Mouse (Mus musculus) E14TG2a.4 (cell line): ENCODE results near the gene Grb10.

Experiments used
- H3K27me3 ChIP-seq: 2 replicates; pipeline ENCODE4 v1.6.1; 2014; ENCODE audit warnings: low read length, control low read depth; ENCODE audit not compliant: insufficient read depth
- H3K36me3 ChIP-seq: 2 replicates; pipeline ENCODE4 v1.6.1; 2014; ENCODE audit warnings: low read length, control low read depth; ENCODE audit not compliant: insufficient read depth
- H3K4me1 ChIP-seq: replicated peaks from 2 replicates; pipeline ENCODE4 v1.6.1; 2014; ENCODE audit warnings: low read depth, low read length, control low read depth
- H3K4me3 ChIP-seq: replicated peaks from 2 replicates; pipeline ENCODE4 v1.5.1; 2014; ENCODE audit warnings: mild to moderate bottlenecking, low read length
- H3K9me3 ChIP-seq: 2 replicates; pipeline ENCODE4 v1.6.1; 2014; ENCODE audit warnings: low read length, control low read depth
- CTCF ChIP-seq: conservative IDR thresholded peaks from 2 replicates; pipeline ENCODE4 v1.5.1; 2014; ENCODE audit warnings: low read length
- NANOG ChIP-seq: IDR thresholded peaks from 2 replicates; pipeline ENCODE4 v1.6.1; 2014; ENCODE audit warnings: borderline replicate concordance, low read length, mixed read lengths
- POU5F1 ChIP-seq: IDR thresholded peaks from 2 replicates; pipeline ENCODE4 v1.6.1; 2014; ENCODE audit warnings: low read length, borderline replicate concordance

The Grb10 gene

GRCm38 (mm10) chr11:12048135-12048534 lies 9.7 kb upstream of the Grb10 start:
- Histone ChIP-seq H3K36me3 (no peaks in the 10 kb centered on the region), H3K4me3 (no peak overlapping the region), H3K27me3 (peaks cover 39% of the 10 kb centered on the region), H3K4me1 (no peaks in the 10 kb centered on the region), H3K9me3 (no peaks in the 10 kb centered on the region)
- no peak for TF ChIP-seq CTCF
- TF ChIP-seq NANOG: no peak
- TF ChIP-seq POU5F1: no peak

- TF ChIP-seq POU5F1 (no peak), NANOG (no peak)
- Histone ChIP-seq H3K4me3 (no peak overlapping the region), H3K27me3 (peaks cover 72% of the 10 kb centered on the region), H3K4me1 (no peaks in the 10 kb centered on the region), H3K9me3 (no peaks in the 10 kb centered on the region), H3K36me3 (no peaks in the 10 kb centered on the region)
These were observed 5.8 kb upstream of the Grb10 start for GRCm38 (mm10) chr11:12044245-12044644.

- no peak overlapping the region for H3K4me3 ChIP-seq
- peaks cover 83% of the 10 kb centered on the region for H3K27me3 ChIP-seq
- TF ChIP-seq CTCF (no peak), NANOG (no peak), POU5F1 (no peak)
- no peaks in the 10 kb centered on the region for H3K9me3 ChIP-seq
- peaks cover 7% of the 10 kb centered on the region; the same call in 1 of the 2 replicates for H3K4me1 ChIP-seq
- H3K36me3 ChIP-seq: no peaks in the 10 kb centered on the region
These were observed 3.3 kb upstream of the Grb10 start for GRCm38 (mm10) chr11:12041787-12042186.

- Histone ChIP-seq H3K4me3 (no peak overlapping the region), H3K36me3 (no peaks in the 10 kb centered on the region), H3K4me1 (peaks cover 7% of the 10 kb centered on the region; the same call in 1 of the 2 replicates), H3K9me3 (no peaks in the 10 kb centered on the region), H3K27me3 (peaks cover 82% of the 10 kb centered on the region)
- no peak for TF ChIP-seq NANOG
These were observed 2.9 kb upstream of the Grb10 start for GRCm38 (mm10) chr11:12041379-12041778.

- TF ChIP-seq CTCF (no peak), NANOG (no peak), POU5F1 (no peak)
- no peak overlapping the region for H3K4me3 ChIP-seq
- H3K9me3 ChIP-seq: no peaks in the 10 kb centered on the region
- peaks cover 7% of the 10 kb centered on the region; the same call in 1 of the 2 replicates for H3K4me1 ChIP-seq
- peaks cover 84% of the 10 kb centered on the region for H3K27me3 ChIP-seq
- H3K36me3 ChIP-seq: no peaks in the 10 kb centered on the region
These were observed 1.9 kb upstream of the Grb10 start for GRCm38 (mm10) chr11:12040391-12040790.

- peaks cover 7% of the 10 kb centered on the region; the same call in 1 of the 2 replicates for H3K4me1 ChIP-seq
- H3K9me3 ChIP-seq: no peaks in the 10 kb centered on the region; the same call in 1 of the 2 replicates
- no peak overlapping the region for H3K4me3 ChIP-seq
- H3K36me3 ChIP-seq: no peaks in the 10 kb centered on the region
- TF ChIP-seq POU5F1 (no peak), NANOG (no peak), CTCF (no peak)
- peaks cover 87% of the 10 kb centered on the region for H3K27me3 ChIP-seq
These were observed 1.3 kb upstream of the Grb10 start for GRCm38 (mm10) chr11:12039748-12040147.

- H3K4me3 ChIP-seq: no peak overlapping the region
- peaks cover 7% of the 10 kb centered on the region; the same call in 1 of the 2 replicates for H3K4me1 ChIP-seq
- no peaks in the 10 kb centered on the region for H3K36me3 ChIP-seq
- no peaks in the 10 kb centered on the region; the same call in 1 of the 2 replicates for H3K9me3 ChIP-seq
- H3K27me3 ChIP-seq: peaks cover 90% of the 10 kb centered on the region
- TF ChIP-seq NANOG (no peak), CTCF (no peak), POU5F1 (no peak)
These were observed 615 bp upstream of the Grb10 start for GRCm38 (mm10) chr11:12039098-12039497.

- H3K27me3 ChIP-seq: peaks cover 90% of the 10 kb centered on the region
- no peak for TF ChIP-seq POU5F1
- TF ChIP-seq NANOG: no peak
- no peaks in the 10 kb centered on the region; the same call in 1 of the 2 replicates for H3K9me3 ChIP-seq
- H3K4me1 ChIP-seq: peaks cover 7% of the 10 kb centered on the region; the same call in 1 of the 2 replicates
- no peaks in the 10 kb centered on the region for H3K36me3 ChIP-seq
- peak overlapping the region; percentile 76 for H3K4me3 ChIP-seq
These were observed 604 bp downstream of the Grb10 start for GRCm38 (mm10) chr11:12037689-12038469.

GRCm38 (mm10) chr11:12037075-12037686 lies 1.3 kb downstream of the Grb10 start:
- Histone ChIP-seq H3K4me3 (peak overlapping the region; percentile 76), H3K4me1 (peaks cover 7% of the 10 kb centered on the region; the same call in 1 of the 2 replicates), H3K36me3 (no peaks in the 10 kb centered on the region), H3K27me3 (peaks cover 89% of the 10 kb centered on the region), H3K9me3 (no peaks in the 10 kb centered on the region; the same call in 1 of the 2 replicates)
- TF ChIP-seq POU5F1: no peak
- no peak for TF ChIP-seq CTCF
- TF ChIP-seq NANOG: no peak
